Mouse (Mus musculus) retina, embryonic 14.5 days (tissue): ENCODE data around the gene Fcgbp.
"Not testable (repeated sequence)": the region's sequence is repeated elsewhere in the genome, so short reads cannot be mapped to it uniquely, and the experiment has no call there.

Source experiments
- DNase-seq: peaks from one replicate; pipeline ENCODE4 v3.0.0-alpha.2; 2015; ENCODE audit warnings: low spot score

Gene Fcgbp

GRCm38 (mm10) chr7:28149841-28150240 lies 78.8 kb downstream of the Fcgbp start:
- DNase-seq, result no peak

GRCm38 (mm10) chr7:28151584-28152221 lies 80.7 kb downstream of the Fcgbp start:
- DNase-seq, result peak; percentile 75

- DNase-seq, result not testable (repeated sequence)
These were observed 82.6 kb downstream of the Fcgbp start for GRCm38 (mm10) chr7:28153595-28153994.

- no peak for DNase-seq
These were observed 88.3 kb downstream of the Fcgbp start for GRCm38 (mm10) chr7:28159292-28159691.

DNA sequence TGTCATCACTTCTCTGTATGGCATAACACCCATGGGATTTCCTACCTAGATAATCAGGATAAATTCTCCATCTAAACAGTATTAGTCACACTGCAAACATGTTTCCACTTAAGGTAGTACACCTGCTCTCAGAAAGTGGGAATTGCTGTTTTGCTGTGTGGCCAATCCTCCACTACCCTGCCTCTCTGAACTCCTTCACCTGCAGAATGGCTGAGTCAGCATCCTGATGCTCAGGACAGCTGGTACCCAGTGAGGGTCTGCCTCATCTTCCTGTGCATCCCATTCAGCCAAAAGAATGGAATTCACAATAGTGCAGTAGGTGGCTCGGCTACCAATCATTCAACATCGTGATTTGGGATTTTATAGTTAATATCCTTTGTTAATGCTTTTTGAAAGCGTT lies 88.9 kb downstream of the Fcgbp start:
- DNase-seq, result no peak

- DNase-seq, result no peak
These were observed 90.2 kb downstream of the Fcgbp start for GRCm38 (mm10) chr7:28161163-28161749.

- no peak for DNase-seq
These were observed 94.4 kb downstream of the Fcgbp start for GRCm38 (mm10) chr7:28165406-28165805.

DNA sequence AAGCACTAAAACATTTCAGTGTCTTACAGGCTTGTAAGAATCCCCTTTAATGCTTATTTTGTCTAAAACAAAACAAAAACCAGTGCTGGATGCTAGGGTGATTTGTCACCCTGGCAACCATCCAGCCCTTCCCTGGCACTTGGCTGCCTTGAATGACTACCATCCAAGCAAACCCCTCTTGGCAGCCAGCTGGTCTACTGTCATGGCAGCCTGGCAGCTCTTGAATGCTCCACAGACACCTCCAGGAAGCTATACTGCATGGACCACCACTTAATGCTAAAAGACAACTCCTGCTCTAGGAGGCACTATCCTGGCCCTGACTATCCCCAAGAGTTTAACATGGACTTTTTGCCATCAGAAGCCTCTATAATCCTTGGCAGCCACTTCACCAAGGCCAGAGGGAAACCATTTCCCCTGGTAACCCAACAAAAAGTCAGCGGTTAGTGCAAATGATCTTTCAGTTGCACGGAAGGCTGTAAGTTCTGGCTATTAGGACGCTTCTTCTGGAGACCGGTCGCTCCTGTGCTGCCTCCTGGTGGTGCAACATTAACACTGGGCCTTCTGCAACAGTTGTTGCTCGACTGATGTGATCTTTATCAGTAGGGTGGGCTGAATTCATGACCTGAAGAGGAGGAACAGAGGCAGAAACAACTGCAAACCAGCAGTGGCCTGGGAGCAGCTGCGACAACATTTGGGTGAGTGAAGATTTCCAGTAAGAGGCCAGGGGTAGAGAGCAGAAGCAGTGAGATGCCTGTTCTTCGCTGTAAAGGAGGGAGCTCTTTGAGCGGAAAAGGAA lies 97.5 kb downstream of the Fcgbp start:
- peak; percentile 82 for DNase-seq

- peak; percentile 95 for DNase-seq
These were observed 98.7 kb downstream of the Fcgbp start, which contains the start of gene Fbl for GRCm38 (mm10) chr7:28169489-28170422. TSS of gene Fbl (plus strand) at chr7:28169710.
